19 mouse cellular contexts compared by ENCODE assay signal in genomic region chr6:30354760-30355159, GRCm38 (mm10). TPM values are rescaled to one million over a fixed set of nuclear protein-coding genes. Genes with fewer than 3 reads are reported as not detected.
DNase-seq lines count a peak whose midpoint lies in the region; ATAC-seq and TF ChIP-seq lines count a peak whose summit lies in the region.
"Had no signal": no experiment of that assay in that cellular context is flagged by ENCODE, and none has a peak within 500 bp of the region (broad histone marks: within the 10 kb centered on the region; RNA-seq: fewer than 3 reads in every experiment).

No protein-coding gene starts in this region.

- peak overlapping the region; percentile 39; the same call in 1 of the 2 replicates for H3K27ac ChIP-seq in heart, embryonic 10.5 days
- H3K27ac ChIP-seq in heart, adult 2 months = no peak overlapping the region; the same call in 1 of the 2 replicates
- peak overlapping the region; percentile 27 for H3K27ac ChIP-seq in bone marrow macrophage, adult 2 months (ENCODE audit: insufficient read depth, low read depth, low read length)
- H3K27ac ChIP-seq: embryonic facial prominence, embryonic 12.5 days; forebrain, embryonic 10.5 days; liver, embryonic 13.5 days; neural tube, embryonic 13.5 days had no signal

- no peak for TF ChIP-seq POLR2A in heart, adult 2 months (IDR thresholded peaks at IDR 0.05; ENCODE audit: insufficient read depth, low read depth, low read length)
- no peak for TF ChIP-seq POLR2A in bone marrow macrophage, adult 2 months (IDR thresholded peaks at IDR 0.05; ENCODE audit: borderline replicate concordance, low read depth, low read length)

- no peak overlapping the region for H3K9ac ChIP-seq in heart, adult 2 months (ENCODE audit: low read depth, low read length)
- H3K9ac ChIP-seq: embryonic facial prominence, embryonic 12.5 days; liver, embryonic 13.5 days; neural tube, embryonic 13.5 days had no signal

- TF ChIP-seq CTCF in heart, adult 2 months (IDR thresholded peaks at IDR 0.05) = no peak
- no peak for TF ChIP-seq CTCF in bone marrow macrophage, adult 2 months (IDR thresholded peaks at IDR 0.05; ENCODE audit: low read depth, low read length)

- no peaks in the 10 kb centered on the region for H3K36me3 ChIP-seq in heart, embryonic 10.5 days
- no peaks in the 10 kb centered on the region for H3K36me3 ChIP-seq in heart, adult 2 months (ENCODE audit: control insufficient read depth, insufficient read depth, low read length)
- H3K36me3 ChIP-seq: embryonic facial prominence, embryonic 12.5 days; forebrain, embryonic 10.5 days; liver, embryonic 13.5 days; neural tube, embryonic 13.5 days had no signal

- intact Hi-C loops in heart, adult 2 months (cut with DNase I) = loop anchor here (5.0 to 10.0 kb wide), 5 partner anchors 52 to 517 kb away; partner anchors contain the start of gene Ube2h
- intact Hi-C loops in left cerebral cortex, postnatal 36 days (cut with DNase I) = loop anchor here (5.0 kb wide), 2 partner anchors 147 to 262 kb away; no protein-coding TSS in a partner anchor

- H3K79me2 ChIP-seq in heart, adult 2 months (replicated peaks; ENCODE audit: control insufficient read depth, insufficient read depth, low read length) = no peaks in the 10 kb centered on the region

- H3K4me1 ChIP-seq in heart, embryonic 10.5 days = peaks cover 42% of the 10 kb centered on the region
- H3K4me1 ChIP-seq in heart, adult 2 months (ENCODE audit: control insufficient read depth, insufficient read depth, low read length) = peaks cover 7% of the 10 kb centered on the region
- peaks cover 20% of the 10 kb centered on the region for H3K4me1 ChIP-seq in bone marrow macrophage, adult 2 months (ENCODE audit: control insufficient read depth, insufficient read depth, low read length)
- H3K4me1 ChIP-seq: neural tube, embryonic 13.5 days had no signal

- DNase-seq in heart, embryonic 10.5 days (ENCODE audit: low spot score) = no peak
- no peak for DNase-seq in heart, adult 2 months
- peak; percentile 25 for DNase-seq in thymus, postnatal 0 days (ENCODE audit: low spot score)
- DNase-seq in thymus, adult 18-20 months = no peak
- no peak for DNase-seq in heart, adult 8-10 months (ENCODE audit: low spot score)
- no peak for DNase-seq in left cerebral cortex, postnatal 36 days (ENCODE audit: low spot score in 2 of 2)
- DNase-seq: adrenal gland, postnatal 10 days; cerebellum, postnatal 14 days; kidney, adult 18-20 months; left cerebral cortex, postnatal 4 days; liver, embryonic 13.5 days; lung, postnatal 4 days; midbrain, embryonic 14.5 days; retina, postnatal 1 day had no signal

- H3K9me3 ChIP-seq in heart, embryonic 10.5 days = no peaks in the 10 kb centered on the region
- H3K9me3 ChIP-seq: embryonic facial prominence, embryonic 12.5 days; forebrain, embryonic 10.5 days; liver, embryonic 13.5 days; neural tube, embryonic 13.5 days had no signal

- WGBS in heart, embryonic 10.5 days = 51% methylated on average over 5 of the region's 5 CpGs
- 35% methylated on average over 5 of the region's 5 CpGs for WGBS in heart, adult 2 months

- TF ChIP-seq EP300 in heart, adult 2 months (IDR thresholded peaks at IDR 0.05; ENCODE audit: insufficient read depth, low read depth, low read length) = no peak

- H3K4me3 ChIP-seq in heart, embryonic 10.5 days = no peak overlapping the region
- H3K4me3 ChIP-seq in heart, adult 2 months = no peak overlapping the region
- H3K4me3 ChIP-seq in bone marrow macrophage, adult 2 months (ENCODE audit: insufficient read depth, low read length) = no peak overlapping the region
- H3K4me3 ChIP-seq: embryonic facial prominence, embryonic 12.5 days; forebrain, embryonic 10.5 days; liver, embryonic 13.5 days; neural tube, embryonic 13.5 days had no signal

- no peaks in the 10 kb centered on the region for H3K27me3 ChIP-seq in heart, embryonic 10.5 days (ENCODE audit: insufficient read depth, poor library complexity, severe bottlenecking)
- no peaks in the 10 kb centered on the region for H3K27me3 ChIP-seq in heart, adult 2 months (ENCODE audit: control insufficient read depth, insufficient read depth, low read length)
- H3K27me3 ChIP-seq: embryonic facial prominence, embryonic 12.5 days; liver, embryonic 13.5 days; neural tube, embryonic 13.5 days had no signal

- ATAC-seq in neutrophil, adult 5-6 weeks (ENCODE audit: extremely low read depth, insufficient number of reproducible peaks, low FRiP score, poor library complexity, severe bottlenecking) = 0 out of 2 replicates have a peak, but pooled peaks have one; percentile 31

RNA-seq across cellular contexts. Expression of gene Zc3hc1, which starts 36.1 kb away (rescaled TPM):
- 55.6 and 71.2 TPM in 2 replicates for polyA plus RNA-seq in heart, embryonic 10.5 days (2016; fragmentation: Nextera tagmentation; extraction: Ambion mirVana)
- 10 to 100 TPM; 16.0 to 16.2 TPM for total RNA-seq in heart, adult 2 months (2021)
- 13.4 and 15.1 TPM in 2 replicates for polyA plus RNA-seq in heart, adult 2 months (2012; rRNA removed)
- polyA plus RNA-seq in thymus, postnatal 0 days (2015; fragmentation: Nextera tagmentation; extraction: Ambion mirVana) = 48.8 and 49.2 TPM in 2 replicates
- 16.7 and 18.9 TPM in 2 replicates for polyA plus RNA-seq in bone marrow macrophage, adult 2 months (2012; ENCODE audit: insufficient read depth, insufficient read length, missing spikeins)
- 21.9 and 24.6 TPM in 2 replicates for total RNA-seq in neutrophil, adult 5-6 weeks (2017)
- total RNA-seq in heart, adult 8-10 months (2022) = 10 to 100 TPM; 14.5 to 18.4 (median 16.6) TPM
- total RNA-seq in left cerebral cortex, postnatal 36 days (2021) = 10 to 100 TPM; 24.9 to 26.3 TPM

RNA-seq across cellular contexts. Expression of gene Klhdc10, which starts 46.9 kb away (rescaled TPM):
- polyA plus RNA-seq in heart, embryonic 10.5 days (2016; fragmentation: Nextera tagmentation; extraction: Ambion mirVana) = 30.9 and 33.8 TPM in 2 replicates
- total RNA-seq in heart, adult 2 months (2021) = 10 to 100 TPM; 47.4 to 52.0 TPM
- 19.4 and 41.4 TPM in 2 replicates for polyA plus RNA-seq in heart, adult 2 months (2012; rRNA removed)
- polyA plus RNA-seq in thymus, postnatal 0 days (2015; fragmentation: Nextera tagmentation; extraction: Ambion mirVana) = 7.9 and 8.3 TPM in 2 replicates
- polyA plus RNA-seq in bone marrow macrophage, adult 2 months (2012; ENCODE audit: insufficient read depth, insufficient read length, missing spikeins) = 17.3 and 18.1 TPM in 2 replicates
- total RNA-seq in neutrophil, adult 5-6 weeks (2017) = 13.5 and 19.3 TPM in 2 replicates
- total RNA-seq in heart, adult 8-10 months (2022) = 10 to 100 TPM; 45.4 to 55.7 (median 50.9) TPM
- 10 to 100 TPM; 98.0 to 99.2 TPM for total RNA-seq in left cerebral cortex, postnatal 36 days (2021)

RNA-seq across cellular contexts. Expression of gene Ube2h, which starts 50.4 kb away (rescaled TPM):
- polyA plus RNA-seq in heart, embryonic 10.5 days (2016; fragmentation: Nextera tagmentation; extraction: Ambion mirVana) = 49.6 and 51.7 TPM in 2 replicates
- 10 to 100 TPM; 61.5 to 61.7 TPM for total RNA-seq in heart, adult 2 months (2021)
- polyA plus RNA-seq in heart, adult 2 months (2012; rRNA removed) = 29.4 and 44.2 TPM in 2 replicates
- polyA plus RNA-seq in thymus, postnatal 0 days (2015; fragmentation: Nextera tagmentation; extraction: Ambion mirVana) = 31.7 and 38.9 TPM in 2 replicates
- polyA plus RNA-seq in bone marrow macrophage, adult 2 months (2012; ENCODE audit: insufficient read depth, insufficient read length, missing spikeins) = 38.6 and 39.4 TPM in 2 replicates
- total RNA-seq in neutrophil, adult 5-6 weeks (2017) = 125 and 134 TPM in 2 replicates
- total RNA-seq in heart, adult 8-10 months (2022) = 10 to 100 TPM; 59.8 to 73.0 (median 62.5) TPM
- 10 to 100 TPM; 90.2 to 95.1 TPM for total RNA-seq in left cerebral cortex, postnatal 36 days (2021)
